Comparison of ENCODE assay signal across 9 mouse cellular contexts in genomic region chr6:28460534-28460933, GRCm38 (mm10). TPM values are rescaled to one million over a fixed set of nuclear protein-coding genes. Genes with fewer than 3 reads are reported as not detected.
DNase-seq lines count a peak whose midpoint lies in the region; ATAC-seq and TF ChIP-seq lines count a peak whose summit lies in the region.
"Had no signal": no experiment of that assay in that cellular context is flagged by ENCODE, and none has a peak within 500 bp of the region (broad histone marks: within the 10 kb centered on the region; RNA-seq: fewer than 3 reads in every experiment).

No protein-coding gene starts in this region.

- no peaks in the 10 kb centered on the region for H3K36me3 ChIP-seq in heart, embryonic 11.5 days (ENCODE audit: control insufficient read depth, insufficient read depth, low read length)
- no peaks in the 10 kb centered on the region for H3K36me3 ChIP-seq in embryonic facial prominence, embryonic 10.5 days (replicated peaks)
- no peaks in the 10 kb centered on the region for H3K36me3 ChIP-seq in neural tube, embryonic 11.5 days (ENCODE audit: control insufficient read depth, insufficient read depth, low read length)
- H3K36me3 ChIP-seq in testis, adult 2 months (ENCODE audit: control insufficient read depth, insufficient read depth, low read length): no peaks in the 10 kb centered on the region

- 3% methylated on average over 5 of the region's 5 CpGs for WGBS in heart, embryonic 11.5 days (ENCODE audit: insufficient replicate concordance)
- WGBS in embryonic facial prominence, embryonic 10.5 days: 9% methylated on average over 5 of the region's 5 CpGs
- 6% methylated on average over 5 of the region's 5 CpGs for WGBS in neural tube, embryonic 11.5 days

- intact Hi-C loops in left cerebral cortex, postnatal 4 days (cut with DNase I): no loop called here

- ATAC-seq in heart, embryonic 11.5 days (replicated peaks; ENCODE audit: insufficient number of reproducible peaks, low FRiP score, low TSS enrichment): no peak
- peak; percentile 53 to 84; a peak in 3 of 4 replicates for ATAC-seq in hematopoietic stem cell, adult 5-6 weeks (replicated peaks in 1 of 2; ENCODE audit: insufficient read depth in 1 of 2, low FRiP score in 2 of 2, low TSS enrichment in 1 of 2, low read depth in 1 of 2, poor library complexity in 2 of 2, severe bottlenecking in 2 of 2)
- ATAC-seq in neural tube, embryonic 11.5 days (ENCODE audit: insufficient read depth, low FRiP score, low TSS enrichment): no peak

- no peaks in the 10 kb centered on the region for H3K4me1 ChIP-seq in heart, embryonic 11.5 days (ENCODE audit: control insufficient read depth, insufficient read depth, low read length)
- H3K4me1 ChIP-seq in embryonic facial prominence, embryonic 10.5 days: no peaks in the 10 kb centered on the region
- peaks cover 7% of the 10 kb centered on the region for H3K4me1 ChIP-seq in neural tube, embryonic 11.5 days (ENCODE audit: control insufficient read depth, insufficient read depth, low read length)
- H3K4me1 ChIP-seq in testis, adult 2 months (ENCODE audit: control insufficient read depth, insufficient read depth, low read length): no peaks in the 10 kb centered on the region

- H3K4me3 ChIP-seq in heart, embryonic 11.5 days (ENCODE audit: low read depth, low read length): no peak overlapping the region
- H3K4me3 ChIP-seq in embryonic facial prominence, embryonic 10.5 days: no peak overlapping the region
- H3K4me3 ChIP-seq in neural tube, embryonic 11.5 days (ENCODE audit: low read depth, low read length): no peak overlapping the region
- H3K4me3 ChIP-seq in testis, adult 2 months (ENCODE audit: control insufficient read depth, low read depth, low read length): no peak overlapping the region
- H3K4me3 ChIP-seq: myocyte had no signal

- H3K9me3 ChIP-seq in heart, embryonic 11.5 days (replicated peaks; ENCODE audit: control insufficient read depth, low read length): no peaks in the 10 kb centered on the region
- H3K9me3 ChIP-seq in embryonic facial prominence, embryonic 10.5 days: no peaks in the 10 kb centered on the region
- H3K9me3 ChIP-seq in neural tube, embryonic 11.5 days (ENCODE audit: control insufficient read depth, low read length): no peaks in the 10 kb centered on the region

- H3K4me2 ChIP-seq in heart, embryonic 11.5 days: no peak overlapping the region
- no peak overlapping the region for H3K4me2 ChIP-seq in neural tube, embryonic 11.5 days (ENCODE audit: low read depth)

- peak; percentile 56; the same call in 1 of the 2 replicates for TF ChIP-seq CTCF in testis, adult 2 months (IDR thresholded peaks at IDR 0.05; ENCODE audit: control insufficient read depth, insufficient read depth, insufficient replicate concordance, low read depth, low read length)

- DNase-seq in heart, adult 11 months: peak; percentile 92
- peak; percentile 81 to 88 for DNase-seq in adrenal gland, postnatal 36 days
- DNase-seq in embryonic facial prominence, embryonic 10.5 days (ENCODE audit: low spot score): peak; percentile 61
- DNase-seq in left cerebral cortex, postnatal 4 days: peak; percentile 74
- peak; percentile 44 for DNase-seq in neural tube, embryonic 11.5 days (ENCODE audit: low spot score)

- H3K27me3 ChIP-seq in heart, embryonic 11.5 days (ENCODE audit: control insufficient read depth, insufficient read depth, low read length): no peaks in the 10 kb centered on the region
- no peaks in the 10 kb centered on the region for H3K27me3 ChIP-seq in embryonic facial prominence, embryonic 10.5 days (replicated peaks; ENCODE audit: low read depth, poor library complexity, severe bottlenecking)
- no peaks in the 10 kb centered on the region for H3K27me3 ChIP-seq in neural tube, embryonic 11.5 days (ENCODE audit: control insufficient read depth, insufficient read depth, low read length)
- H3K27me3 ChIP-seq in testis, adult 2 months (ENCODE audit: control insufficient read depth, insufficient read depth, low read length): no peaks in the 10 kb centered on the region

- no peak for TF ChIP-seq POLR2A in testis, adult 2 months (IDR thresholded peaks at IDR 0.05; ENCODE audit: control insufficient read depth, low read depth, low read length)

- H3K27ac ChIP-seq in heart, embryonic 11.5 days (ENCODE audit: low read depth, low read length): no peak overlapping the region
- no peak overlapping the region for H3K27ac ChIP-seq in embryonic facial prominence, embryonic 10.5 days (replicated peaks)
- no peak overlapping the region for H3K27ac ChIP-seq in neural tube, embryonic 11.5 days (ENCODE audit: low read depth, low read length)
- no peak overlapping the region for H3K27ac ChIP-seq in testis, adult 2 months (ENCODE audit: control insufficient read depth, insufficient read depth, low read depth, low read length)

- no peak overlapping the region for H3K9ac ChIP-seq in heart, embryonic 11.5 days (ENCODE audit: low read depth, low read length)
- no peak overlapping the region for H3K9ac ChIP-seq in neural tube, embryonic 11.5 days (ENCODE audit: low read length)

RNA-seq across cellular contexts. Expression of gene Pax4, which starts 11.4 kb away (rescaled TPM):
- polyA plus RNA-seq in heart, embryonic 11.5 days (2014; fragmentation: Nextera tagmentation; extraction: Ambion mirVana): not detected in 2 replicates
- not detected for total RNA-seq in adrenal gland, postnatal 36 days (2021)
- polyA plus RNA-seq in embryonic facial prominence, embryonic 10.5 days (2016; fragmentation: Nextera tagmentation; extraction: Ambion mirVana): 0.12 TPM in 1 of 2 replicates, not detected in the other
- not detected in 2 replicates for total RNA-seq in hematopoietic stem cell, adult 5-6 weeks (2017)
- total RNA-seq in left cerebral cortex, postnatal 4 days (2021): not detected
- polyA plus RNA-seq in neural tube, embryonic 11.5 days (2014; fragmentation: Nextera tagmentation; extraction: Ambion mirVana): not detected in 2 replicates
- polyA plus RNA-seq in testis, adult 2 months (2012; rRNA removed): 0.19 TPM in 1 of 2 replicates, not detected in the other
- polyA plus RNA-seq: myocyte had no signal

RNA-seq across cellular contexts. Expression of gene Snd1, which starts 14.4 kb away (rescaled TPM):
- polyA plus RNA-seq in heart, embryonic 11.5 days (2014; fragmentation: Nextera tagmentation; extraction: Ambion mirVana): 87.9 and 91.1 TPM in 2 replicates
- total RNA-seq in adrenal gland, postnatal 36 days (2021): 100 to 1,000 TPM; 136 to 148 TPM
- 119 and 127 TPM in 2 replicates for polyA plus RNA-seq in embryonic facial prominence, embryonic 10.5 days (2016; fragmentation: Nextera tagmentation; extraction: Ambion mirVana)
- total RNA-seq in hematopoietic stem cell, adult 5-6 weeks (2017): 185 and 229 TPM in 2 replicates
- total RNA-seq in left cerebral cortex, postnatal 4 days (2021): 100 to 1,000 TPM; 114 TPM
- 107 and 111 TPM in 2 replicates for polyA plus RNA-seq in neural tube, embryonic 11.5 days (2014; fragmentation: Nextera tagmentation; extraction: Ambion mirVana)
- polyA plus RNA-seq in testis, adult 2 months (2012; rRNA removed): 11.4 and 14.3 TPM in 2 replicates

RNA-seq across cellular contexts. Expression of gene Gcc1, which starts 32.3 kb away (rescaled TPM):
- polyA plus RNA-seq in heart, embryonic 11.5 days (2014; fragmentation: Nextera tagmentation; extraction: Ambion mirVana): 4.0 and 4.4 TPM in 2 replicates
- 10 to 100 TPM; 16.9 to 18.2 TPM for total RNA-seq in adrenal gland, postnatal 36 days (2021)
- polyA plus RNA-seq in embryonic facial prominence, embryonic 10.5 days (2016; fragmentation: Nextera tagmentation; extraction: Ambion mirVana): 10.2 and 11.3 TPM in 2 replicates
- total RNA-seq in hematopoietic stem cell, adult 5-6 weeks (2017): 17.8 and 20.4 TPM in 2 replicates
- 10 to 100 TPM; 13.4 to 13.6 TPM for total RNA-seq in left cerebral cortex, postnatal 4 days (2021)
- 8.2 and 8.8 TPM in 2 replicates for polyA plus RNA-seq in neural tube, embryonic 11.5 days (2014; fragmentation: Nextera tagmentation; extraction: Ambion mirVana)
- 11.1 and 12.1 TPM in 2 replicates for polyA plus RNA-seq in testis, adult 2 months (2012; rRNA removed)

RNA-seq across cellular contexts. Expression of gene Fscn3, which starts 32.9 kb away (rescaled TPM):
- not detected in 2 replicates for polyA plus RNA-seq in heart, embryonic 11.5 days (2014; fragmentation: Nextera tagmentation; extraction: Ambion mirVana)
- under 1 TPM in 1 of 2 experiments, not detected in 1; 0.17 TPM for total RNA-seq in adrenal gland, postnatal 36 days (2021)
- polyA plus RNA-seq in embryonic facial prominence, embryonic 10.5 days (2016; fragmentation: Nextera tagmentation; extraction: Ambion mirVana): 0.08 TPM in 1 of 2 replicates, not detected in the other
- not detected in 2 replicates for total RNA-seq in hematopoietic stem cell, adult 5-6 weeks (2017)
- under 1 TPM in 1 of 2 experiments, not detected in 1; 0.36 TPM for total RNA-seq in left cerebral cortex, postnatal 4 days (2021)
- 0.16 TPM in 1 of 2 replicates, not detected in the other for polyA plus RNA-seq in neural tube, embryonic 11.5 days (2014; fragmentation: Nextera tagmentation; extraction: Ambion mirVana)
- 400 and 451 TPM in 2 replicates for polyA plus RNA-seq in testis, adult 2 months (2012; rRNA removed)
- polyA plus RNA-seq: myocyte had no signal

RNA-seq across cellular contexts. Expression of gene Arf5, which starts 37.2 kb away (rescaled TPM):
- 243 and 281 TPM in 2 replicates for polyA plus RNA-seq in heart, embryonic 11.5 days (2014; fragmentation: Nextera tagmentation; extraction: Ambion mirVana)
- total RNA-seq in adrenal gland, postnatal 36 days (2021): 100 to 1,000 TPM; 149 to 171 TPM
- polyA plus RNA-seq in embryonic facial prominence, embryonic 10.5 days (2016; fragmentation: Nextera tagmentation; extraction: Ambion mirVana): 265 and 287 TPM in 2 replicates
- 31.7 and 36.9 TPM in 2 replicates for total RNA-seq in hematopoietic stem cell, adult 5-6 weeks (2017)
- total RNA-seq in left cerebral cortex, postnatal 4 days (2021): 100 to 1,000 TPM; 349 to 350 TPM
- polyA plus RNA-seq in neural tube, embryonic 11.5 days (2014; fragmentation: Nextera tagmentation; extraction: Ambion mirVana): 323 and 364 TPM in 2 replicates
- polyA plus RNA-seq in testis, adult 2 months (2012; rRNA removed): 154 and 184 TPM in 2 replicates

Comparison
In these comparisons a context has a peak if more than half of its experiments do, and no peak if none do; other contexts are left out.
1. ATAC-seq: peak in hematopoietic stem cell, adult 5-6 weeks (2 of 2); none in heart, embryonic 11.5 days (single experiment) and neural tube, embryonic 11.5 days (single experiment).
2. Peak in every context shown above with its lines, with median percentiles within 50 percentile points of each other: DNase-seq.